Mouse (Mus musculus): ENCODE results near the gene Zfp69.

GRCm38 (mm10) chr4:120893656-120894401 is 57.7 kb downstream of the Zfp69 start:
- TF ChIP-seq CTCF (IDR thresholded peaks at IDR 0.05 in 2 of 3, conservative IDR thresholded peaks at IDR 0.05 in 1 of 3; ENCODE audit: control insufficient read depth in 1 of 3, insufficient read depth in 1 of 3, low read depth in 2 of 3, low read length in 3 of 3, poor library complexity in 1 of 3, severe bottlenecking in 1 of 3) (no peak), POLR2A (IDR thresholded peaks at IDR 0.05; ENCODE audit: control insufficient read depth in 1 of 2, insufficient read depth in 1 of 2, low read depth in 1 of 2, low read length in 2 of 2, poor library complexity in 1 of 2) (no peak), RCOR1 (IDR thresholded peaks at IDR 0.05; ENCODE audit: low read depth, low read length) (no peak)

Data from MEL (cell line).